Mouse (Mus musculus) cortical plate, adult 2 months (tissue): ENCODE measurements around the gene 1700029P11Rik. TPM values are rescaled to one million over a fixed set of nuclear protein-coding genes. Genes with fewer than 3 reads are reported as not detected.

Experiments
- H3K27ac ChIP-seq: fragments of 200-500 bp; 2 replicates; pipeline ENCODE4 v1.5.1; 2012; ENCODE audit warnings: low read length, control low read depth, inconsistent platforms; ENCODE audit not compliant: insufficient read depth
- H3K4me1 ChIP-seq: fragments of 200-500 bp; 2 replicates; pipeline ENCODE4 v1.6.1; 2011; ENCODE audit warnings: low read length; ENCODE audit not compliant: control insufficient read depth, insufficient read depth
- H3K4me3 ChIP-seq: fragments of 200-500 bp; 2 replicates; pipeline ENCODE4 v1.5.1; 2011; ENCODE audit warnings: mild to moderate bottlenecking, low read length, control low read depth; ENCODE audit not compliant: insufficient read depth
- CTCF ChIP-seq: fragments of 200-500 bp; IDR thresholded peaks from 2 replicates; pipeline ENCODE4 v1.5.1; 2011; ENCODE audit warnings: mild to moderate bottlenecking, control low read depth, low read length; ENCODE audit not compliant: insufficient read depth; ENCODE audit errors: extremely low read depth
- POLR2A ChIP-seq: fragments of 200-500 bp; IDR thresholded peaks from 2 replicates; pipeline ENCODE4 v1.6.1; 2011; ENCODE audit warnings: mild to moderate bottlenecking, low read length, control low read depth; ENCODE audit not compliant: insufficient read depth; ENCODE audit errors: extremely low read depth
- polyA plus RNA-seq: library from polyadenylated mRNA; depleted of rRNA; stranded (reverse); fragments of >200 nt; gene quantifications from 2 replicates; pipeline ENCODE4 v1.2.3, GENCODE M21; 2012

1700029P11Rik gene
- polyA plus RNA-seq, 1 experiment, result not detected

- Histone ChIP-seq H3K27ac (no peak overlapping the region), H3K4me3 (no peak overlapping the region), H3K4me1 (peaks cover 12% of the 10 kb centered on the region; the same call in 1 of the 2 replicates)
- TF ChIP-seq POLR2A (no peak), CTCF (no peak)
Observed at GRCm38 (mm10) chr15:81954716-81955115, 25.6 kb upstream of the 1700029P11Rik start.

- H3K4me3 ChIP-seq, result no peak overlapping the region
- TF ChIP-seq CTCF, result no peak
- no peak for TF ChIP-seq POLR2A
Observed at GRCm38 (mm10) chr15:81955414-81955813, 24.9 kb upstream of the 1700029P11Rik start.

GRCm38 (mm10) chr15:81956457-81956856 is 23.9 kb upstream of the 1700029P11Rik start:
- no peak for TF ChIP-seq POLR2A
- peak; percentile 77 for TF ChIP-seq CTCF
- Histone ChIP-seq H3K27ac (0 out of 2 replicates have a peak overlapping the region, but pooled peaks have one; percentile 0), H3K4me1 (peaks cover 12% of the 10 kb centered on the region; the same call in 1 of the 2 replicates), H3K4me3 (no peak overlapping the region)

More at GRCm38 (mm10) chr15:81955414-81955813, 24.9 kb upstream of the 1700029P11Rik start:
- Histone ChIP-seq H3K4me1 (peaks cover 12% of the 10 kb centered on the region; the same call in 1 of the 2 replicates), H3K27ac (no peak overlapping the region)

- Histone ChIP-seq H3K4me1 (peaks cover 12% of the 10 kb centered on the region; the same call in 1 of the 2 replicates), H3K4me3 (0 out of 2 replicates have a peak overlapping the region, but pooled peaks have one; percentile 4), H3K27ac (no peak overlapping the region)
- TF ChIP-seq POLR2A (0 out of 2 replicates have a peak, but pooled peaks have one; percentile 5), CTCF (no peak)
Observed at GRCm38 (mm10) chr15:81957598-81957997, 22.7 kb upstream of the 1700029P11Rik start.

GRCm38 (mm10) chr15:81958906-81959305 is 21.4 kb upstream of the 1700029P11Rik start:
- Histone ChIP-seq H3K4me1 (peaks cover 12% of the 10 kb centered on the region; the same call in 1 of the 2 replicates), H3K4me3 (no peak overlapping the region), H3K27ac (no peak overlapping the region)
- TF ChIP-seq POLR2A (no peak), CTCF (no peak)

GRCm38 (mm10) chr15:81960171-81961077 is 19.9 kb upstream of the 1700029P11Rik start, which contains the start of gene Pmm1:
TSS of gene Pmm1 (minus strand) at chr15:81960930.
- H3K4me3 ChIP-seq, result peak within 1 kb of the TSS; percentile 81

GRCm38 (mm10) chr15:81961078-81961451 is 19.3 kb upstream of the 1700029P11Rik start:
- Histone ChIP-seq H3K4me3 (peak overlapping the region; percentile 81), H3K27ac (no peak overlapping the region), H3K4me1 (peaks cover 12% of the 10 kb centered on the region; the same call in 1 of the 2 replicates)
- no peak for TF ChIP-seq CTCF
- no peak for TF ChIP-seq POLR2A

More at GRCm38 (mm10) chr15:81960171-81961077, 19.9 kb upstream of the 1700029P11Rik start, which contains the start of gene Pmm1:
- TF ChIP-seq CTCF (peak; percentile 75), POLR2A (peak; percentile 57; the same call in 1 of the 2 replicates)
- Histone ChIP-seq H3K4me1 (peaks cover 12% of the 10 kb centered on the region; the same call in 1 of the 2 replicates), H3K27ac (peak within 1 kb of the TSS; percentile 96)

- H3K27ac ChIP-seq, result no peak overlapping the region
- 0 out of 2 replicates have a peak, but pooled peaks cover 1% of the 10 kb centered on the region for H3K4me1 ChIP-seq
- no peak overlapping the region for H3K4me3 ChIP-seq
- TF ChIP-seq CTCF, result no peak
- TF ChIP-seq POLR2A, result no peak
Observed at GRCm38 (mm10) chr15:81964262-81964661, 16.1 kb upstream of the 1700029P11Rik start.

GRCm38 (mm10) chr15:81964980-81965545 is 15.3 kb upstream of the 1700029P11Rik start:
- Histone ChIP-seq H3K27ac (no peak overlapping the region), H3K4me1 (no peaks in the 10 kb centered on the region), H3K4me3 (no peak overlapping the region)
- no peak for TF ChIP-seq CTCF
- TF ChIP-seq POLR2A, result no peak
